Mouse (Mus musculus): Measurements from ENCODE around the gene Hps3.

GRCm38 (mm10) chr3:19964625-19965188 is 70.4 kb downstream of the Hps3 start:
- TF ChIP-seq CTCF (IDR thresholded peaks at IDR 0.05; ENCODE audit: borderline replicate concordance, insufficient read depth, low read length) (no peak), POLR2A (IDR thresholded peaks at IDR 0.05; ENCODE audit: low read depth, low read length) (no peak)

Measured in embryonic fibroblast, embryonic 13.5 days (primary cell).